Comparison of ENCODE assay signal across 21 mouse cellular contexts in genomic region chr4:103095921-103096320, GRCm38 (mm10). TPM values are rescaled to one million over a fixed set of nuclear protein-coding genes. Genes with fewer than 3 reads are reported as not detected.
DNase-seq lines count a peak whose midpoint lies in the region; ATAC-seq and TF ChIP-seq lines count a peak whose summit lies in the region.
"Had no signal": no experiment of that assay in that cellular context is flagged by ENCODE, and none has a peak within 500 bp of the region (broad histone marks: within the 10 kb centered on the region; RNA-seq: fewer than 3 reads in every experiment).

No protein-coding gene starts in this region.

- peak; percentile 63 for DNase-seq in 3T3-L1 (ENCODE audit: low read depth, low spot score)
- DNase-seq in CD4-positive helper T cell, adult 2 months (ENCODE audit: low read depth, low spot score) = peak; percentile 69
- peak; percentile 19 for DNase-seq in T-cell, adult 2 months (ENCODE audit: low spot score)
- no peak for DNase-seq in adrenal gland, postnatal 4 days (ENCODE audit: low spot score in 2 of 2)
- no peak for DNase-seq in midbrain, postnatal 0 days (ENCODE audit: low spot score)
- DNase-seq: adrenal gland, postnatal 14 days; B cell, adult 2 months; cerebellum, adult 11-12 months; cerebellum, adult 9-10 months; cerebellum, postnatal 25 days; forebrain, postnatal 0 days; gastrocnemius, postnatal 36 days; heart, adult 11 months; heart, postnatal 36 days; kidney, adult 11 months had no signal

- TF ChIP-seq CTCF in midbrain, postnatal 0 days (IDR thresholded peaks at IDR 0.05) = no peak

- H3K4me1 ChIP-seq in forebrain, embryonic 15.5 days = no peaks in the 10 kb centered on the region
- no peaks in the 10 kb centered on the region for H3K4me1 ChIP-seq in midbrain, postnatal 0 days (ENCODE audit: insufficient read depth, low read length)
- H3K4me1 ChIP-seq: embryonic facial prominence, embryonic 12.5 days; hindbrain, embryonic 15.5 days had no signal

- no peak overlapping the region for H3K27ac ChIP-seq in forebrain, embryonic 15.5 days (replicated peaks)
- no peak overlapping the region for H3K27ac ChIP-seq in midbrain, postnatal 0 days (ENCODE audit: low read depth, low read length)
- H3K27ac ChIP-seq: embryonic facial prominence, embryonic 12.5 days; heart, embryonic 13.5 days; hindbrain, embryonic 15.5 days had no signal

- H3K27me3 ChIP-seq in forebrain, embryonic 15.5 days = no peaks in the 10 kb centered on the region
- H3K27me3 ChIP-seq in midbrain, postnatal 0 days (ENCODE audit: insufficient read depth, low read length) = no peaks in the 10 kb centered on the region
- H3K27me3 ChIP-seq: embryonic facial prominence, embryonic 12.5 days; heart, embryonic 13.5 days; hindbrain, embryonic 15.5 days had no signal

- H3K9me3 ChIP-seq in forebrain, embryonic 15.5 days = no peaks in the 10 kb centered on the region
- H3K9me3 ChIP-seq in midbrain, postnatal 0 days (ENCODE audit: low read length) = no peaks in the 10 kb centered on the region
- H3K9me3 ChIP-seq: embryonic facial prominence, embryonic 12.5 days; G1E; heart, embryonic 13.5 days; hindbrain, embryonic 15.5 days had no signal

- peak; percentile 75 for ATAC-seq in inflammation-experienced regulatory T-cells, adult 6 months
- no peak for ATAC-seq in forebrain, embryonic 15.5 days (replicated peaks)
- no peak for ATAC-seq in midbrain, postnatal 0 days (ENCODE audit: low FRiP score)
- ATAC-seq: forebrain, postnatal 0 days had no signal

- no peak overlapping the region for H3K9ac ChIP-seq in forebrain, embryonic 15.5 days (replicated peaks)
- no peak overlapping the region for H3K9ac ChIP-seq in midbrain, postnatal 0 days (replicated peaks; ENCODE audit: low read length, poor library complexity, severe bottlenecking)
- H3K9ac ChIP-seq: embryonic facial prominence, embryonic 12.5 days; forebrain, postnatal 0 days; heart, embryonic 13.5 days; hindbrain, embryonic 15.5 days had no signal

- H3K36me3 ChIP-seq in forebrain, embryonic 15.5 days = no peaks in the 10 kb centered on the region
- H3K36me3 ChIP-seq in midbrain, postnatal 0 days (ENCODE audit: insufficient read depth, low read length) = no peaks in the 10 kb centered on the region
- H3K36me3 ChIP-seq: embryonic facial prominence, embryonic 12.5 days; G1E; heart, embryonic 13.5 days; hindbrain, embryonic 15.5 days had no signal

- WGBS in forebrain, embryonic 15.5 days = 91% methylated on average over 8 of the region's 8 CpGs
- 90% methylated on average over 8 of the region's 8 CpGs for WGBS in midbrain, postnatal 0 days

- no peak overlapping the region for H3K4me2 ChIP-seq in forebrain, embryonic 15.5 days (replicated peaks)
- no peak overlapping the region for H3K4me2 ChIP-seq in midbrain, postnatal 0 days (ENCODE audit: low read depth, low read length, poor library complexity, severe bottlenecking)
- H3K4me2 ChIP-seq: embryonic facial prominence, embryonic 12.5 days; heart, embryonic 13.5 days; hindbrain, embryonic 15.5 days had no signal

- no peak overlapping the region for H3K4me3 ChIP-seq in forebrain, embryonic 15.5 days
- no peak overlapping the region for H3K4me3 ChIP-seq in midbrain, postnatal 0 days (ENCODE audit: low read depth, low read length)
- H3K4me3 ChIP-seq: embryonic facial prominence, embryonic 12.5 days; heart, embryonic 13.5 days; hindbrain, embryonic 15.5 days had no signal

RNA-seq across cellular contexts. Expression of gene Mier1, which starts 18.3 kb away (rescaled TPM):
- polyA plus RNA-seq in inflammation-experienced regulatory T-cells, adult 6 months (2017; shearing (Covaris generic)) = 10 to 100 TPM; 67.5 to 88.1 (median 83.0) TPM
- polyA plus RNA-seq in forebrain, embryonic 15.5 days (2015; fragmentation: Nextera tagmentation; extraction: Ambion mirVana) = 36.4 and 38.0 TPM in 2 replicates
- 10 to 100 TPM; 79.9 to 82.0 TPM for total RNA-seq in adrenal gland, postnatal 4 days (2021)
- total RNA-seq in midbrain, postnatal 0 days (2014; rRNA removed) = 30.6 and 49.7 TPM in 2 replicates
- polyA plus RNA-seq in midbrain, postnatal 0 days (2015; fragmentation: Nextera tagmentation; extraction: Ambion mirVana) = 25.3 and 32.8 TPM in 2 replicates

RNA-seq across cellular contexts. Expression of gene Wdr78, which starts 18.4 kb away (rescaled TPM):
- 1 to 10 TPM; 1.2 to 2.1 (median 1.4) TPM for polyA plus RNA-seq in inflammation-experienced regulatory T-cells, adult 6 months (2017; shearing (Covaris generic))
- 4.0 and 5.8 TPM in 2 replicates for polyA plus RNA-seq in forebrain, embryonic 15.5 days (2015; fragmentation: Nextera tagmentation; extraction: Ambion mirVana)
- total RNA-seq in adrenal gland, postnatal 4 days (2021) = 1 to 10 TPM; 3.3 to 5.3 TPM
- 5.1 and 9.1 TPM in 2 replicates for total RNA-seq in midbrain, postnatal 0 days (2014; rRNA removed)
- polyA plus RNA-seq in midbrain, postnatal 0 days (2015; fragmentation: Nextera tagmentation; extraction: Ambion mirVana) = 2.1 and 2.8 TPM in 2 replicates

Comparison
In these comparisons a context has a peak if more than half of its experiments do, and no peak if none do; other contexts are left out.
1. DNase-seq: peak in 3T3-L1 (single experiment), CD4-positive helper T cell, adult 2 months (single experiment) and T-cell, adult 2 months (single experiment); none in adrenal gland, postnatal 4 days (0 of 2) and midbrain, postnatal 0 days (single experiment).